10 mouse cellular contexts compared by ENCODE assay signal in the genomic region with DNA sequence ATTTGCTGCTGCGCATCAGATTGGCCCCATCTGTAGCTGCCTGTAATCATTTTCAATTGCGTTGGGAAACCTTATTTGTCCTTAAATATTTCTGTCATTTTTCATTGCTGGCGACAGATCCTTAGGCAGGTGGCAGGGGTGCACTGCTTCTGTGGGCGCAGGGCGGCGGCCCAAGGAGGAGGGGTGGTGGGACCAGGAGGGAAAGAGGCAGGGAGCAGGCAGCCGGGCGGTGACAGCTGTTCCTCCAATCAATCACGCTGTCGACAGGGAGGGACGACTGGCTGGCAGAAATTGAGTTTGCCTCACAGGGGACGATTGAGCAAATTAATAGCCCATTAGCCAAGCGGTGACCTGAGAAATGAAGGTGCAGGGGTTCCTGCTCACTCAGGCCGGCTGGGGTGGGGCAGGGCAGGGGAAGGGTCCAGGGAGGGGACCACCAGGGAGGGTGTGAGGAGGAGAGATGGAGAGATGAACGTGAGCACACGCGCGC.
DNase-seq lines count a peak whose midpoint lies in the region; ATAC-seq and TF ChIP-seq lines count a peak whose summit lies in the region.
"Had no signal": no experiment of that assay in that cellular context is flagged by ENCODE, and none has a peak within 500 bp of the region (broad histone marks: within the 10 kb centered on the region; RNA-seq: fewer than 3 reads in every experiment).

No protein-coding gene starts in this region.

- no peak for TF ChIP-seq EP300 in ES-Bruce4 (IDR thresholded peaks at IDR 0.05; ENCODE audit: insufficient read depth, low read depth, low read length)

- H3K36me3 ChIP-seq in ES-Bruce4 (ENCODE audit: control insufficient read depth, insufficient read depth, low read length, poor library complexity, severe bottlenecking): no peaks in the 10 kb centered on the region
- no peaks in the 10 kb centered on the region for H3K36me3 ChIP-seq in embryonic facial prominence, embryonic 13.5 days
- no peaks in the 10 kb centered on the region for H3K36me3 ChIP-seq in hindbrain, embryonic 16.5 days (ENCODE audit: control insufficient read depth, insufficient read depth, low read length)
- H3K36me3 ChIP-seq in midbrain, embryonic 13.5 days: no peaks in the 10 kb centered on the region
- H3K36me3 ChIP-seq: limb, embryonic 15.5 days had no signal

- DNase-seq in testis, postnatal 10 days (ENCODE audit: low spot score): no peak
- no peak for DNase-seq in kidney, adult 11 months
- no peak for DNase-seq in kidney, adult 9 months
- DNase-seq: cerebellum, adult 18-20 months had no signal

- H3K9me3 ChIP-seq in ES-Bruce4 (replicated peaks; ENCODE audit: control insufficient read depth, insufficient read depth, low read length, poor library complexity, severe bottlenecking): no peaks in the 10 kb centered on the region
- no peaks in the 10 kb centered on the region for H3K9me3 ChIP-seq in embryonic facial prominence, embryonic 13.5 days
- no peaks in the 10 kb centered on the region for H3K9me3 ChIP-seq in hindbrain, embryonic 16.5 days (ENCODE audit: control insufficient read depth, low read length)
- no peaks in the 10 kb centered on the region for H3K9me3 ChIP-seq in midbrain, embryonic 13.5 days
- H3K9me3 ChIP-seq: limb, embryonic 15.5 days had no signal

- 23% methylated on average over 18 of the region's 18 CpGs for WGBS in embryonic facial prominence, embryonic 13.5 days
- 8% methylated on average over 18 of the region's 18 CpGs for WGBS in hindbrain, embryonic 16.5 days
- 18% methylated on average over 18 of the region's 18 CpGs for WGBS in midbrain, embryonic 13.5 days

- no peak for TF ChIP-seq POLR2A in ES-Bruce4 (IDR thresholded peaks at IDR 0.05; ENCODE audit: insufficient read depth, low read length)

- H3K4me2 ChIP-seq in embryonic facial prominence, embryonic 13.5 days: peak overlapping the region; percentile 2; the same call in 1 of the 2 replicates
- H3K4me2 ChIP-seq in hindbrain, embryonic 16.5 days (ENCODE audit: low read length): peak overlapping the region; percentile 52
- H3K4me2 ChIP-seq in midbrain, embryonic 13.5 days (replicated peaks): peak overlapping the region; percentile 35

- no peak overlapping the region for H3K27ac ChIP-seq in ES-Bruce4 (ENCODE audit: insufficient read depth, low read length)
- no peak overlapping the region for H3K27ac ChIP-seq in embryonic facial prominence, embryonic 13.5 days
- H3K27ac ChIP-seq in hindbrain, embryonic 16.5 days (ENCODE audit: low read depth, low read length): no peak overlapping the region; the same call in 1 of the 2 replicates
- H3K27ac ChIP-seq in midbrain, embryonic 13.5 days: peak overlapping the region; percentile 63
- H3K27ac ChIP-seq: limb, embryonic 15.5 days had no signal

- H3K9ac ChIP-seq in ES-Bruce4 (ENCODE audit: low read depth, poor library complexity, severe bottlenecking): peak overlapping the region; percentile 32
- H3K9ac ChIP-seq in embryonic facial prominence, embryonic 13.5 days: no peak overlapping the region
- H3K9ac ChIP-seq in hindbrain, embryonic 16.5 days (ENCODE audit: low read depth, low read length): peak overlapping the region; percentile 50
- H3K9ac ChIP-seq in midbrain, embryonic 13.5 days (replicated peaks): 0 out of 2 replicates have a peak overlapping the region, but pooled peaks have one; percentile 23
- H3K9ac ChIP-seq: limb, embryonic 15.5 days had no signal

- peak overlapping the region; percentile 23; the same call in 1 of the 2 replicates for H3K4me3 ChIP-seq in ES-Bruce4 (ENCODE audit: low read depth, low read length)
- H3K4me3 ChIP-seq in embryonic facial prominence, embryonic 13.5 days: no peak overlapping the region
- H3K4me3 ChIP-seq in hindbrain, embryonic 16.5 days (ENCODE audit: low read length): peak overlapping the region; percentile 11
- H3K4me3 ChIP-seq in midbrain, embryonic 13.5 days (replicated peaks): 0 out of 2 replicates have a peak overlapping the region, but pooled peaks have one; percentile 9
- H3K4me3 ChIP-seq: limb, embryonic 15.5 days had no signal

- no peak for TF ChIP-seq CTCF in ES-Bruce4 (IDR thresholded peaks at IDR 0.05; ENCODE audit: low read depth, low read length)

- ATAC-seq in embryonic facial prominence, embryonic 13.5 days (ENCODE audit: insufficient number of reproducible peaks, insufficient read depth, low FRiP score, low TSS enrichment, low read depth): no peak
- ATAC-seq in hindbrain, embryonic 16.5 days: peak; percentile 48; the same call in 1 of the 2 replicates
- ATAC-seq in midbrain, embryonic 13.5 days: peak; percentile 35; the same call in 1 of the 2 replicates
- no peak for ATAC-seq in cerebellum, adult (ENCODE audit: insufficient number of reproducible peaks, low FRiP score, low TSS enrichment)

- no peaks in the 10 kb centered on the region for H3K4me1 ChIP-seq in ES-Bruce4 (ENCODE audit: control insufficient read depth, insufficient read depth, low read length)
- peaks cover 37% of the 10 kb centered on the region for H3K4me1 ChIP-seq in embryonic facial prominence, embryonic 13.5 days
- peaks cover 18% of the 10 kb centered on the region for H3K4me1 ChIP-seq in hindbrain, embryonic 16.5 days (ENCODE audit: control insufficient read depth, insufficient read depth, low read depth, low read length)
- H3K4me1 ChIP-seq in midbrain, embryonic 13.5 days (replicated peaks): peaks cover 57% of the 10 kb centered on the region

- H3K27me3 ChIP-seq in ES-Bruce4 (ENCODE audit: control insufficient read depth, insufficient read depth, low read length, poor library complexity, severe bottlenecking): no peaks in the 10 kb centered on the region
- peaks cover 99% of the 10 kb centered on the region for H3K27me3 ChIP-seq in embryonic facial prominence, embryonic 13.5 days
- peaks cover 9% of the 10 kb centered on the region for H3K27me3 ChIP-seq in hindbrain, embryonic 16.5 days (replicated peaks; ENCODE audit: control insufficient read depth, insufficient read depth, low read length)
- peaks cover 76% of the 10 kb centered on the region for H3K27me3 ChIP-seq in midbrain, embryonic 13.5 days

Comparison
In these comparisons a context has a peak if more than half of its experiments do, and no peak if none do; other contexts are left out.
1. ATAC-seq: peak in hindbrain, embryonic 16.5 days (single experiment) and midbrain, embryonic 13.5 days (single experiment); none in embryonic facial prominence, embryonic 13.5 days (single experiment) and cerebellum, adult (single experiment).
2. H3K4me2 ChIP-seq: peak in every context shown above with its lines; median percentile 52 in hindbrain, embryonic 16.5 days; 35 in midbrain, embryonic 13.5 days; 2 in embryonic facial prominence, embryonic 13.5 days.